ENCODE assay signal across 8 mouse cellular contexts in genomic region chr8:10945939-10946740, GRCm38 (mm10).
DNase-seq lines count a peak whose midpoint lies in the region; ATAC-seq and TF ChIP-seq lines count a peak whose summit lies in the region.

No protein-coding gene starts in this region.

- 9% methylated on average over 23 of the region's 23 CpGs for WGBS in embryonic facial prominence, embryonic 10.5 days
- WGBS in intestine, embryonic 16.5 days: 2% methylated on average over 23 of the region's 23 CpGs
- WGBS in limb, embryonic 11.5 days: 3% methylated on average over 23 of the region's 23 CpGs
- 5% methylated on average over 23 of the region's 23 CpGs for WGBS in midbrain, embryonic 12.5 days
- 1% methylated on average over 23 of the region's 23 CpGs for WGBS in small intestine, adult 2 months

- peak overlapping the region; percentile 39 for H3K4me3 ChIP-seq in embryonic facial prominence, embryonic 10.5 days
- H3K4me3 ChIP-seq in intestine, embryonic 16.5 days (ENCODE audit: low read length): peak overlapping the region; percentile 17
- H3K4me3 ChIP-seq in limb, embryonic 11.5 days (ENCODE audit: low read depth, low read length): no peak overlapping the region
- H3K4me3 ChIP-seq in midbrain, embryonic 12.5 days: peak overlapping the region; percentile 9; the same call in 1 of the 2 replicates
- peak overlapping the region; percentile 32 for H3K4me3 ChIP-seq in small intestine, adult 2 months (ENCODE audit: low read depth, low read length)

- no peak for TF ChIP-seq CTCF in small intestine, adult 2 months (IDR thresholded peaks at IDR 0.05; ENCODE audit: extremely low read depth, insufficient read length, insufficient replicate concordance, low read depth, low read length)

- H3K4me2 ChIP-seq in intestine, embryonic 16.5 days (ENCODE audit: low read depth, low read length): peak overlapping the region; percentile 48
- H3K4me2 ChIP-seq in limb, embryonic 11.5 days (ENCODE audit: low read depth, severe bottlenecking): peak overlapping the region; percentile 34
- H3K4me2 ChIP-seq in midbrain, embryonic 12.5 days (replicated peaks): peak overlapping the region; percentile 42

- peak overlapping the region; percentile 52 for H3K9ac ChIP-seq in intestine, embryonic 16.5 days (ENCODE audit: low read depth, low read length)
- H3K9ac ChIP-seq in limb, embryonic 11.5 days (ENCODE audit: low read length): peak overlapping the region; percentile 50
- peak overlapping the region; percentile 32; the same call in 1 of the 2 replicates for H3K9ac ChIP-seq in midbrain, embryonic 12.5 days (replicated peaks)

- no peaks in the 10 kb centered on the region for H3K9me3 ChIP-seq in embryonic facial prominence, embryonic 10.5 days
- H3K9me3 ChIP-seq in intestine, embryonic 16.5 days (ENCODE audit: control insufficient read depth, low read length): no peaks in the 10 kb centered on the region
- no peaks in the 10 kb centered on the region for H3K9me3 ChIP-seq in limb, embryonic 11.5 days (ENCODE audit: control insufficient read depth, low read length)
- H3K9me3 ChIP-seq in midbrain, embryonic 12.5 days: no peaks in the 10 kb centered on the region

- H3K27me3 ChIP-seq in embryonic facial prominence, embryonic 10.5 days (replicated peaks; ENCODE audit: low read depth, poor library complexity, severe bottlenecking): peaks cover 51% of the 10 kb centered on the region
- no peaks in the 10 kb centered on the region for H3K27me3 ChIP-seq in intestine, embryonic 16.5 days (replicated peaks; ENCODE audit: control insufficient read depth, insufficient read depth, low read length)
- no peaks in the 10 kb centered on the region for H3K27me3 ChIP-seq in limb, embryonic 11.5 days (ENCODE audit: control insufficient read depth, insufficient read depth, low read length)
- peaks cover 36% of the 10 kb centered on the region for H3K27me3 ChIP-seq in midbrain, embryonic 12.5 days
- no peaks in the 10 kb centered on the region for H3K27me3 ChIP-seq in small intestine, adult 2 months (ENCODE audit: control insufficient read depth, insufficient read depth, low read length)

- ATAC-seq in cerebellum, adult (ENCODE audit: insufficient number of reproducible peaks, low FRiP score, low TSS enrichment): 0 out of 2 replicates have a peak, but pooled peaks have one; percentile 27
- peak; percentile 96 for ATAC-seq in intestine, embryonic 16.5 days
- ATAC-seq in limb, embryonic 11.5 days (ENCODE audit: insufficient number of reproducible peaks, low FRiP score, low TSS enrichment, low read depth): peak; percentile 83
- ATAC-seq in midbrain, embryonic 12.5 days (ENCODE audit: low FRiP score, low read depth): peak; percentile 80

- no peak for DNase-seq in cerebellum, adult 9-11 months
- DNase-seq in embryonic facial prominence, embryonic 10.5 days (ENCODE audit: low spot score): peak; percentile 85
- peak; percentile 90 to 93 for DNase-seq in gastrocnemius, postnatal 4 days (ENCODE audit: low spot score in 2 of 2)
- peak; percentile 86 for DNase-seq in limb, embryonic 11.5 days (ENCODE audit: low spot score)

- H3K4me1 ChIP-seq in embryonic facial prominence, embryonic 10.5 days: peaks cover 47% of the 10 kb centered on the region
- H3K4me1 ChIP-seq in intestine, embryonic 16.5 days (ENCODE audit: control insufficient read depth, insufficient read depth, low read length): peaks cover 21% of the 10 kb centered on the region
- H3K4me1 ChIP-seq in limb, embryonic 11.5 days (ENCODE audit: control insufficient read depth, insufficient read depth, low read length): peaks cover 17% of the 10 kb centered on the region
- peaks cover 19% of the 10 kb centered on the region for H3K4me1 ChIP-seq in midbrain, embryonic 12.5 days
- peaks cover 19% of the 10 kb centered on the region; the same call in 1 of the 2 replicates for H3K4me1 ChIP-seq in small intestine, adult 2 months (ENCODE audit: control insufficient read depth, insufficient read depth, insufficient read length, low read length)

- H3K27ac ChIP-seq in embryonic facial prominence, embryonic 10.5 days (replicated peaks): peak overlapping the region; percentile 86
- H3K27ac ChIP-seq in intestine, embryonic 16.5 days (ENCODE audit: low read length): peak overlapping the region; percentile 70
- H3K27ac ChIP-seq in limb, embryonic 11.5 days (replicated peaks; ENCODE audit: low read depth, low read length): peak overlapping the region; percentile 87
- peak overlapping the region; percentile 60 for H3K27ac ChIP-seq in midbrain, embryonic 12.5 days (replicated peaks)
- peak overlapping the region; percentile 69 for H3K27ac ChIP-seq in small intestine, adult 2 months (ENCODE audit: insufficient read depth, low read depth, low read length)

- peak; percentile 39; the same call in 1 of the 2 replicates for TF ChIP-seq POLR2A in small intestine, adult 2 months (IDR thresholded peaks at IDR 0.05; ENCODE audit: low read depth, low read length)

- H3K36me3 ChIP-seq in embryonic facial prominence, embryonic 10.5 days (replicated peaks): no peaks in the 10 kb centered on the region
- H3K36me3 ChIP-seq in intestine, embryonic 16.5 days (ENCODE audit: control insufficient read depth, insufficient read depth, low read length): no peaks in the 10 kb centered on the region
- no peaks in the 10 kb centered on the region for H3K36me3 ChIP-seq in limb, embryonic 11.5 days (ENCODE audit: control insufficient read depth, insufficient read depth, low read length)
- no peaks in the 10 kb centered on the region for H3K36me3 ChIP-seq in midbrain, embryonic 12.5 days
- no peaks in the 10 kb centered on the region for H3K36me3 ChIP-seq in small intestine, adult 2 months (ENCODE audit: control insufficient read depth, insufficient read depth, low read length)

Comparison
In these comparisons a context has a peak if more than half of its experiments do, and no peak if none do; other contexts are left out.
1. ATAC-seq: peak in every context shown above with its lines; median percentile 96 in intestine, embryonic 16.5 days; 83 in limb, embryonic 11.5 days; 80 in midbrain, embryonic 12.5 days; 27 in cerebellum, adult.